Mouse (Mus musculus) liver, postnatal 0 days (tissue): ENCODE results near the gene St6galnac3. TPM values are rescaled to one million over a fixed set of nuclear protein-coding genes. Genes with fewer than 3 reads are reported as not detected.

Experiments used
- ATAC-seq: fragments of 200-750 bp; cut with Nextera tagmentation; 2 replicates; pipeline ENCODE4 v1.8.0; 2017; ENCODE audit warnings: mild to moderate bottlenecking, moderate library complexity
- DNase-seq: peaks from one replicate; pipeline ENCODE4 v3.0.0-alpha.2; 2016
- H3K27ac ChIP-seq: fragments of 300-500 bp; sonication (generic); 2 replicates; pipeline ENCODE4 v1.5.1; 2014; ENCODE audit warnings: antibody characterized with exemption, moderate library complexity, mild to moderate bottlenecking, low read depth
- H3K27me3 ChIP-seq: fragments of 300-500 bp; sonication (generic); 2 replicates; pipeline ENCODE4 v1.6.1; 2014; ENCODE audit warnings: low read length, control low read depth, mixed read lengths; ENCODE audit not compliant: insufficient read depth
- H3K36me3 ChIP-seq: fragments of 300-500 bp; sonication (generic); replicated peaks from 2 replicates; pipeline ENCODE4 v1.6.1; 2014; ENCODE audit warnings: mild to moderate bottlenecking, control low read depth, low read length, moderate library complexity, mixed read lengths; ENCODE audit not compliant: insufficient read depth
- H3K4me1 ChIP-seq: fragments of 300-500 bp; sonication (generic); 2 replicates; pipeline ENCODE4 v1.6.1; 2014; ENCODE audit warnings: antibody characterized with exemption, mild to moderate bottlenecking, control low read depth; ENCODE audit not compliant: insufficient read depth
- H3K4me2 ChIP-seq: fragments of 300-500 bp; sonication (generic); 2 replicates; pipeline ENCODE4 v1.6.1; 2014; ENCODE audit warnings: low read depth, mild to moderate bottlenecking, low read length, moderate library complexity, mixed read lengths
- H3K4me3 ChIP-seq: fragments of 300-500 bp; sonication (generic); 2 replicates; pipeline ENCODE4 v1.5.1; 2014; ENCODE audit warnings: low read depth, low read length
- H3K9ac ChIP-seq: fragments of 300-500 bp; sonication (generic); replicated peaks from 2 replicates; pipeline ENCODE4 v1.6.1; 2014; ENCODE audit warnings: mild to moderate bottlenecking, moderate library complexity
- H3K9me3 ChIP-seq: fragments of 300-500 bp; sonication (generic); 2 replicates; pipeline ENCODE4 v1.6.1; 2016; ENCODE audit warnings: mild to moderate bottlenecking, control low read depth, low read length, mixed read lengths
- CTCF ChIP-seq: sonication (generic); IDR thresholded peaks from 2 replicates; pipeline ENCODE4 v1.5.1; 2016; ENCODE audit warnings: antibody characterized with exemption, low read depth
- EP300 ChIP-seq: IDR thresholded peaks from 2 replicates; pipeline ENCODE4 v1.6.1; 2016; ENCODE audit warnings: antibody characterized with exemption, low read depth, mild to moderate bottlenecking
- WGBS: fragments of 180-500 bp; shearing (Covaris S2); extraction: QIAGEN DNeasy Blood & Tissue Kit; methylation state at CpG from one replicate; pipeline ENCODE4 v1.1.7; 2014; ENCODE audit not compliant: insufficient replicate concordance; 5-methylcytosine and 5-hydroxymethylcytosine counted together
- polyA plus RNA-seq: library from polyadenylated mRNA; unstranded; fragments of >200 nt; fragmentation: Nextera tagmentation; extraction: Ambion mirVana; gene quantifications from 2 replicates; pipeline ENCODE4 v1.2.1, GENCODE M21; 2015

Gene St6galnac3
- polyA plus RNA-seq, 1 experiment from 2014 or later: 5.0 TPM

DNA sequence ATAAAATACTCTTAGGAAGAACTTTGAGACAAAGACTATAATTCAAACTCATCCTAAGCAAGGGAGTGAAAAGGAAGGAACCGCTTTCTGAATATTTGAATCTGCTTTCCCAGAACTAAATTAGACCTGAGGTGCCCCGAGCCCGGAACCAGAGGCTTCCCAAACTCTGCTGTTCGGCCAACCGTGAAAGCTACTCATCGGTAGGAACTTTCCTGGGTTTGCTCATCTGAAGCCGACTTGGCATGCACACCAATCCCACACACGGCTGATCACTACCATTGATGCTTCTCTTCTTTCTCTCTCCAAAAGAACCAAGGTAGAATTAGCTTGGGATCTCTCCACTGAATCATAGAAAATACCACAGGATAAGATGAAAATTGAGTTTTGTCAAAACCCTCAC, 55.6 kb downstream of the St6galnac3 start:
- peaks cover 7% of the 10 kb centered on the region; the same call in 1 of the 2 replicates for H3K4me1 ChIP-seq

DNA sequence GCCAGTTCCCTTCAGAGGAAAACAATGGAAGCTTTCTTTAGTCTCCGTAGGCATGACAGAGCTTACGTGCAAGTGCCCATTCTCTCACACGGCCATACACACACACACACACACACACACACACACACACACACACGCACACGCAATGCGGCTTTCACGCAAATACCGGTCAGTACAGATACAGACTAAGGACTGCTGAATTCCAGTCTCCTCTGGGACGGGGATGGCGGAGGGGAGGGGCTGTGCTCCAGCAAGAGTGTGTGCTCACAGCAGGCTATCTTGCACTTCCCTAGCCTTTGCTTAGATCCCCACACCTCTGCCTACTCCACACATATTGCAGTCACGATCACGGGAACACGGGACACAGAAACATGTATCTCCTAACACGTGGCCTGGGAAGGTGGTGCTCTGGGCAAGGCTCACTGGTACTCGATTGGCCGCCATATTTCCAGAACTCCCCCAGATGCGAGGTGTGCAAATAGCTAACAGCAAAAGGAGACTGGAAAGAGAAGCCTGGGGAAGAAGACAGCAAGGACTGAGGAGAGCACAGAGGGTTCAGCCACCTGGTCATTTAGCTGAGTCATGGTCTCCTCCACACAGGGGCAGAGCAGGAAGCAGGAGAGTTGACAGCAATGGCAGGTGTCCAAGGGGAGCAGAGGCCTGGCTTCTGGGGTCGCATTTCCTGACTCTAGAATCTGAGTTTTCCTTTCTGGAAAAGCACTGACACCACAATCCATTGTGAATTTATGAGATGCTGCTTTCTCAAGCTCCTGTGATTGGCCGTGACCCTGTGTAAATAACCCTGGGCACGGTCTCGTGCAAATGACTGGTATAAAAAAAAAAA, 56.3 kb downstream of the St6galnac3 start:
- Histone ChIP-seq H3K9me3 (no peaks in the 10 kb centered on the region), H3K36me3 (no peaks in the 10 kb centered on the region), H3K9ac (no peak overlapping the region), H3K27ac (no peak overlapping the region), H3K4me1 (peaks cover 9% of the 10 kb centered on the region; the same call in 1 of the 2 replicates), H3K4me2 (no peak overlapping the region), H3K27me3 (no peaks in the 10 kb centered on the region), H3K4me3 (no peak overlapping the region)
- WGBS: 80% methylated on average over 21 of the region's 21 CpGs
- peak; percentile 56; the same call in 1 of the 2 replicates for ATAC-seq
- no peak for TF ChIP-seq CTCF
- DNase-seq: no peak

More for the DNA sequence above, 55.6 kb downstream of the St6galnac3 start:
- Histone ChIP-seq H3K9ac (no peak overlapping the region), H3K9me3 (no peaks in the 10 kb centered on the region), H3K27me3 (no peaks in the 10 kb centered on the region), H3K36me3 (no peaks in the 10 kb centered on the region), H3K27ac (no peak overlapping the region), H3K4me3 (no peak overlapping the region), H3K4me2 (no peak overlapping the region)
- ATAC-seq: no peak
- DNase-seq: no peak
- no peak for TF ChIP-seq EP300
- TF ChIP-seq CTCF: no peak
- 86% methylated on average over 8 of the region's 8 CpGs for WGBS

DNA sequence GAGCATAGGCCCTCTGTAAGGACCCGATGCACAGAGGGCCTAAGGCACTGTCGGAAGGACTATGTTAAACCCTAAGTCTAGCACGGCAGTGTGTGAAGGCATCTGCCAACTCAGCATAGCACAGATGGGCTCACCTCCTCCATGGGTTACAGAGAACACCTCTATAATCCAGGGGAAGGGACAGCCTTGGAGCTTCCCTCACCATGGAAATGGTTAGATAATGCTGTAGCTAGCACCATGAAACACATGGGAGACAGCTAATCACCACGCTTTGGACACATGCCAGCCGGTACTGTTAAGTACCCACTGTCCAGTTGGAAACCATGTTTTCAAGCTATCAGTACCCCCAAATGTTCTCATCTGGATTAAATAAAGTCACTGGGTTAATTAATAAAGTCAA, 60.3 kb downstream of the St6galnac3 start:
- Histone ChIP-seq H3K9ac (no peak overlapping the region), H3K4me3 (no peak overlapping the region), H3K4me2 (no peak overlapping the region), H3K36me3 (no peaks in the 10 kb centered on the region), H3K27me3 (no peaks in the 10 kb centered on the region), H3K27ac (no peak overlapping the region), H3K9me3 (no peaks in the 10 kb centered on the region), H3K4me1 (peaks cover 7% of the 10 kb centered on the region; the same call in 1 of the 2 replicates)
- no peak for DNase-seq
- no peak for ATAC-seq
- 77% methylated on average over 5 of the region's 5 CpGs for WGBS
- no peak for TF ChIP-seq CTCF
- no peak for TF ChIP-seq EP300

DNA sequence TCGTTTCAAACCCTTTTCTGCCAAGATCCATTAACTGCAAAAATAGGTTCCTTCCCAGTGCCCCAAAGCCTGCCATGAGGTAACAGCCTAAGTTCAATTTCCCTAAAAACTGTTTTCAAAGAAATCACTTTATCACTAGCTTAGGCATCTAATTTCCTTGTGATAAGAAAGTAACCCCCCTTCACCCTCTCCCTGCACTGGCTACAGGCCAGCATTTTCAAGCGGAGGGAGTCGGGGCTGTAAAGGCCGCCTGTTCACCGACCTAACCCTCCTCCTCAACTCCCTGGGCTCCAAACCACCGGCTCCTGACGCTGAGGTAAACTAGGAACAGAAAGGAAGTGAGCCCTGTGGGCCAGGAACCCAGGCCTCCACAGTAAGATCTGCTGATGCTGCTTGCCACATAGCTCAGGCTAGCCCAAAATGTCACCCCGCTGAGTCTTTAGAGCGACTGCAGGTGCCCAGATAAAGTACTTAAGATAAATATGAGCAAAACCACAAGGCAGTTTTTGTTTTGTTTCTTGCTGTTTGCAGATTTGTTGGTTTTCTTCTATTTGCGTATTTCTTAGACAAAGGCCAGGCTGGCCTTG, 61.0 kb downstream of the St6galnac3 start:
- no peaks in the 10 kb centered on the region for H3K9me3 ChIP-seq
- WGBS: 38% methylated on average over 10 of the region's 10 CpGs

DNA sequence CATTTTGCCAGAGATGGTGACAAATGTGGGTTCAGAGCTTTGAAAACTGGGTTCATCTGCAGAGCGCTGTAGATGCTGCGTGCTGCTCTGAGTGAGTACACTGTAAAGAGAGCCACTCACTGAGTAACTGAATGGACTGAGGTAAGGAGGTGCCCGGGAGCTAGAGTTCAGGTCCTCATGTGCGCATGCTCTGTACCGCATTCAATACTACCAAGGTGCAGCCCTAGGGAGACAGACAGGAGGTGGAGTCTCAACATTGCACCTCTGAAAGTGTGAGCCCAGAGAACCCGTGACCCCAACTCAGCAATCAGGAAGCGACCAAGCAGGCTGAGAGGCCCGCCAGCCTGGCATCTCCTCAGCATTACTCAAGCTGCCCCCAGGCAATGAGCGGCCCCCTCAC, 62.2 kb downstream of the St6galnac3 start:
- no peaks in the 10 kb centered on the region for H3K9me3 ChIP-seq
- DNase-seq: no peak
- TF ChIP-seq CTCF (no peak), EP300 (no peak)
- ATAC-seq: no peak
- no peak overlapping the region for H3K4me3 ChIP-seq
- peaks cover 9% of the 10 kb centered on the region; the same call in 1 of the 2 replicates for H3K4me1 ChIP-seq
- no peaks in the 10 kb centered on the region for H3K27me3 ChIP-seq
- 89% methylated on average over 9 of the region's 9 CpGs for WGBS
- no peak overlapping the region for H3K27ac ChIP-seq
- H3K4me2 ChIP-seq: no peak overlapping the region
- H3K36me3 ChIP-seq: no peaks in the 10 kb centered on the region
- H3K9ac ChIP-seq: no peak overlapping the region

More for the DNA sequence above, 61.0 kb downstream of the St6galnac3 start:
- DNase-seq (no peak), ATAC-seq (0 out of 2 replicates have a peak, but pooled peaks have one; percentile 27)
- Histone ChIP-seq H3K4me3 (no peak overlapping the region), H3K27me3 (no peaks in the 10 kb centered on the region), H3K36me3 (no peaks in the 10 kb centered on the region), H3K4me1 (peaks cover 7% of the 10 kb centered on the region; the same call in 1 of the 2 replicates), H3K27ac (0 out of 2 replicates have a peak overlapping the region, but pooled peaks have one; percentile 0), H3K9ac (no peak overlapping the region), H3K4me2 (no peak overlapping the region)
- TF ChIP-seq CTCF (no peak), EP300 (no peak)

DNA sequence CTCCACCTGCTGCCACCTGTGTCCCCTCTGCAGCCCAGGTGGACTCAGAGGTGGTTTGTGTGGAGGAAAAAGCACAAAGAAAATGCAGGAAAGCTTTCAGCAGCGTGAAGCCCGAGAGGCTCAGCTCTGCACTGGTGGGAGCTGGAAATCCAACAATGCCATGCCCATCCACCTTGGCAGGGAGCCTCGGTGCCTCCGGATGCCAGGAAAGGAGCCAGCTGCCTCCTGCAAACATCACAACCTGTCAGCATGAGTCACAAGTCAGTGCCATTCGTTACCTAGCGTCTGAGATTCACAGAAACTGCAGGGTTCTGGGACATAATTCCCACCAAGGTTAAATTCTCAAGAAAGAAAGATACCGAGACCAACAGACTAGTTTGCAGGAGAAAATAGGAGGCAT, 63.0 kb downstream of the St6galnac3 start:
- no peaks in the 10 kb centered on the region for H3K36me3 ChIP-seq
- H3K4me2 ChIP-seq: no peak overlapping the region
- no peaks in the 10 kb centered on the region for H3K9me3 ChIP-seq
- H3K27me3 ChIP-seq: no peaks in the 10 kb centered on the region
- H3K4me3 ChIP-seq: no peak overlapping the region
- ATAC-seq: no peak
- no peak for TF ChIP-seq EP300
- no peak for TF ChIP-seq CTCF
- H3K4me1 ChIP-seq: peaks cover 9% of the 10 kb centered on the region; the same call in 1 of the 2 replicates
- no peak for DNase-seq
- H3K9ac ChIP-seq: no peak overlapping the region
- 86% methylated on average over 7 of the region's 7 CpGs for WGBS
- H3K27ac ChIP-seq: no peak overlapping the region
